Mouse (Mus musculus) left cerebral cortex, adult 2 months (tissue): ENCODE results near the gene Astn2. TPM values are rescaled to one million over a fixed set of nuclear protein-coding genes. Genes with fewer than 3 reads are reported as not detected.
"Not testable (repeated sequence)": the region's sequence is repeated elsewhere in the genome, so short reads cannot be mapped to it uniquely, and the experiment has no call there.

Source experiments
- DNase-seq, 2 experiments: peaks; one replicate each; pipeline ENCODE4 v3.0.0; 2021 to 2022; ENCODE audit warnings: low spot score in 2 of 2, mixed read lengths in 1 of 2; ENCODE audit errors: extremely low spot score in 1 of 2
- H3K27ac ChIP-seq: fragments of 200-600 bp; 2 replicates; pipeline ENCODE4 v1.8.1; 2022
- H3K4me3 ChIP-seq: fragments of 200-600 bp; 2 replicates; pipeline ENCODE4 v1.8.1; 2022
- CTCF ChIP-seq: fragments of 200-600 bp; IDR thresholded peaks from 2 replicates; pipeline ENCODE4 v1.8.1; 2022; ENCODE audit warnings: antibody characterized with exemption, mild to moderate bottlenecking, moderate library complexity
- intact Hi-C: fragments of 180-260 bp; cut with DNase I; formaldehyde crosslinking; loops from one replicate; pipeline ENCODE4 v1.15.1; 2025
- total RNA-seq, 2 experiments: library from RNA; stranded (reverse); gene quantifications; 2 replicates each; pipeline ENCODE4 v1.2.3; 2021

Astn2 gene
- total RNA-seq, 2 experiments from 2014 or later = 38.3 to 40.3 TPM

GRCm38 (mm10) chr4:65699743-65700361, 704.6 kb downstream of the Astn2 start:
- peak; percentile 11 to 21 for DNase-seq
- peak overlapping the region; percentile 59; the same call in 1 of the 2 replicates for H3K27ac ChIP-seq

GRCm38 (mm10) chr4:65695241-65695640, 709.2 kb downstream of the Astn2 start:
- no peak for TF ChIP-seq CTCF
- intact Hi-C loops = loop anchor here (5.0 to 10.0 kb wide), 3 partner anchors 72 to 280 kb away; no protein-coding TSS in a partner anchor
- DNase-seq = peak in 1 of 2 experiments; percentile 28
- Histone ChIP-seq H3K27ac (peak overlapping the region; percentile 29; the same call in 1 of the 2 replicates), H3K4me3 (no peak overlapping the region)

More at GRCm38 (mm10) chr4:65699743-65700361, 704.6 kb downstream of the Astn2 start:
- no peak for TF ChIP-seq CTCF
- intact Hi-C loops = loop anchor here (5.0 to 10.0 kb wide), 3 partner anchors 67 to 275 kb away; no protein-coding TSS in a partner anchor
- no peak overlapping the region for H3K4me3 ChIP-seq

DNA sequence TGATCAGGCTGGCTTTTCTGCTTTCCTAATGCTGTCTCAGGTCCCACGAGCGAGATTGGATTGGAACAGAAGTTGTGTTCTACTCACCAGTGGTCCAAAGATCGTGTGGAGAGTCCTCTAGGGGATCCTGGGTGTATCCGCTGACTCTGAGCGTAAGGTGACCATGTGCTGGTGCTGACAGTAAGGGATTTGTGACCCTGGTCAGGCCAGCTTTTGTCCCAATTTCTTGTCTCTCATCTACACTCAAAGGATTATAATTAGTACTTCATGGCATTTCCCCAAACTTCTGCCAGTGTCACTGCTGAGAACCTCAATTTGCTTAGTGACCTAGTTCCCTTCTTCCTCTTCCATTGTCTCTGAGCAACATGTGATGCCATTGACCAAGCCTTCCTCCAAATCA, 710.4 kb downstream of the Astn2 start:
- Histone ChIP-seq H3K4me3 (no peak overlapping the region), H3K27ac (no peak overlapping the region)
- DNase-seq = no peak
- no peak for TF ChIP-seq CTCF
- intact Hi-C loops = loop anchor here (10.0 kb wide), 2 partner anchors 141 to 281 kb away; no protein-coding TSS in a partner anchor

- intact Hi-C loops = no loop called here
- no peak for TF ChIP-seq CTCF
Observed at GRCm38 (mm10) chr4:65687006-65687723, 717.2 kb downstream of the Astn2 start.

GRCm38 (mm10) chr4:65686258-65687005, 718.0 kb downstream of the Astn2 start:
- TF ChIP-seq CTCF = no peak
- no peak for DNase-seq
- intact Hi-C loops = no loop called here
- no peak overlapping the region for H3K4me3 ChIP-seq
- H3K27ac ChIP-seq = no peak overlapping the region

More at GRCm38 (mm10) chr4:65687006-65687723, 717.2 kb downstream of the Astn2 start:
- no peak overlapping the region for H3K4me3 ChIP-seq
- H3K27ac ChIP-seq = no peak overlapping the region
- no peak for DNase-seq

DNA sequence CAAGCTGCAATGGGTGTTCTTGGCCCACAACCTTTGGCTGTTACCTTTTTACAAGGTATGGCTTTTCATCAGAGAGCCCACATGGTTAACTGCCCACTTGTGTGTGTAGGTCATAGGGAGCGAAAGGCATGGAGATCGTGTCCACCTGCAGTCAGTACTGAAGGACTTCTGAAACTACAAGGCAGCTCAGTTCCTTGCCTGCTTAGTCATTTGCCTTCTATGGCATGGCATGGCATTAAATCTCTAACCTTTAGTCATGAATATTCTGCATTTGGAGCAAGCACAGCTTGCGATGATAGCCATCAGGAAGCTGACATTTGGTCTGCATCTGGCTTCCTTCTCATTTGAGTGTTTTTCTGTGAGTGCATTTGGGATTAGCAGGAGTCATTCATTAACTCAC, 720.0 kb downstream of the Astn2 start:
- no peak for DNase-seq
- no peak overlapping the region for H3K4me3 ChIP-seq
- TF ChIP-seq CTCF = no peak
- intact Hi-C loops = no loop called here
- no peak overlapping the region for H3K27ac ChIP-seq

GRCm38 (mm10) chr4:65679786-65680185, 724.6 kb downstream of the Astn2 start:
- H3K27ac ChIP-seq, DNase-seq, intact Hi-C loops, H3K4me3 ChIP-seq: not testable (repeated sequence)

DNA sequence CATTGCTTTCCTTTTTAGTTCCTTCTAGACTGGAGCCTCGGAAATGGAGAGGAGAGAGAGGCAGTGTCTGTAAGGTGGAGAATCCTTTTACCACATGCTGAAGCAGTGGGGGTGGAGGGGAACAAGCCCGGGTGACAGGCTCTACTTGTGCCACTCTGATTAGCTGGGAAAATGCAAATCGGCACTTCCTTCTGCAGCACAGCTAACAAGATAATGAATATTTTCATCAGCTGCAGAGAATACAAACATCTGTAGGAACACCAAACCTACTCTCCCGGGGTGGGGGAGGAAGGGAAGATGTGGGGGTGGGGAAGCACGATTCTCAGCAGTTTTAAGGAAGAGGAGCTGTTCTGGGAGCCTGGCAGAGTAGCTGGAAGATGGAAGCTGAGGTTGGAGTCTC, 725.5 kb downstream of the Astn2 start:
- no peak for TF ChIP-seq CTCF
- peak in 1 of 2 experiments; percentile 13 for DNase-seq
- H3K4me3 ChIP-seq = no peak overlapping the region
- H3K27ac ChIP-seq = no peak overlapping the region
- intact Hi-C loops = no loop called here

GRCm38 (mm10) chr4:65678495-65678894, 725.9 kb downstream of the Astn2 start:
- no peak for TF ChIP-seq CTCF
- Histone ChIP-seq H3K27ac (no peak overlapping the region), H3K4me3 (no peak overlapping the region)
- intact Hi-C loops = no loop called here
- DNase-seq = no peak

- H3K27ac ChIP-seq = no peak overlapping the region
- no peak for DNase-seq
- intact Hi-C loops = no loop called here
- no peak overlapping the region for H3K4me3 ChIP-seq
- no peak for TF ChIP-seq CTCF
Observed at GRCm38 (mm10) chr4:65674267-65674978, 730.0 kb downstream of the Astn2 start.

- no peak for TF ChIP-seq CTCF
- Histone ChIP-seq H3K27ac (no peak overlapping the region), H3K4me3 (no peak overlapping the region)
- intact Hi-C loops = no loop called here
- no peak for DNase-seq
Observed at GRCm38 (mm10) chr4:65673418-65673933, 730.9 kb downstream of the Astn2 start.
